Mouse (Mus musculus) megakaryocyte-erythroid progenitor cell, adult 5-6 weeks (primary cell): ENCODE data around the gene Mettl7a1. TPM values are rescaled to one million over a fixed set of nuclear protein-coding genes. Genes with fewer than 3 reads are reported as not detected.
A peak's percentile ranks its signal among the peaks of the same experiment; 100 is the strongest.
"Not testable (repeated sequence)": the region's sequence is repeated elsewhere in the genome, so short reads cannot be mapped to it uniquely, and the experiment has no call there.

ENCODE experiments used
- ATAC-seq: replicated peaks from 2 replicates; pipeline ENCODE4 v1.8.0; 2016; ENCODE audit warnings: mild to moderate bottlenecking, inconsistent platforms; ENCODE audit not compliant: severe bottlenecking, poor library complexity, low FRiP score, low TSS enrichment
- total RNA-seq, 2 experiments: library from RNA; stranded (forward) in 1 of 2; stranded (reverse) in 1 of 2; fragments of 200-1000, 215-1000 nt in 1 of 2; fragments of >200 nt in 1 of 2; fragmentation: Nextera tagmentation in 1 of 2; gene quantifications; 2 replicates each; pipeline ENCODE4 v1.2.3; 2014 to 2017

Mettl7a1 gene
- 38.9 and 45.1 TPM in 2 replicates for total RNA-seq (2014; fragmentation: Nextera tagmentation)
- total RNA-seq (2017), result 65.6 and 68.2 TPM in 2 replicates

- peak; percentile 65 for ATAC-seq
These were observed at the start of gene Mettl7a1 for GRCm38 (mm10) chr15:100304019-100304991. TSS of gene Mettl7a1 (plus strand) at chr15:100304140.

GRCm38 (mm10) chr15:100256386-100256785, 47.6 kb upstream of the Mettl7a1 start:
- ATAC-seq, result no peak

GRCm38 (mm10) chr15:100257305-100257704, 46.6 kb upstream of the Mettl7a1 start:
- ATAC-seq, result no peak

GRCm38 (mm10) chr15:100258646-100259425, 45.1 kb upstream of the Mettl7a1 start:
- no peak for ATAC-seq

GRCm38 (mm10) chr15:100260351-100260750, 43.6 kb upstream of the Mettl7a1 start:
- peak; percentile 56 for ATAC-seq

GRCm38 (mm10) chr15:100263246-100263905, 40.6 kb upstream of the Mettl7a1 start:
- peak; percentile 78 for ATAC-seq

GRCm38 (mm10) chr15:100265586-100266325, 38.2 kb upstream of the Mettl7a1 start:
- no peak for ATAC-seq

GRCm38 (mm10) chr15:100268916-100269315, 35.0 kb upstream of the Mettl7a1 start:
- ATAC-seq, result no peak

- no peak for ATAC-seq
These were observed 34.2 kb upstream of the Mettl7a1 start for GRCm38 (mm10) chr15:100269776-100270175.

GRCm38 (mm10) chr15:100270609-100271008, 33.3 kb upstream of the Mettl7a1 start:
- not testable (repeated sequence) for ATAC-seq

- no peak for ATAC-seq
These were observed 32.5 kb upstream of the Mettl7a1 start for GRCm38 (mm10) chr15:100271411-100271810.

- ATAC-seq, result not testable (repeated sequence)
These were observed 30.1 kb upstream of the Mettl7a1 start for GRCm38 (mm10) chr15:100273791-100274308.

GRCm38 (mm10) chr15:100274790-100275559, 29.0 kb upstream of the Mettl7a1 start:
- ATAC-seq, result no peak

- ATAC-seq, result no peak
These were observed 27.5 kb upstream of the Mettl7a1 start for GRCm38 (mm10) chr15:100276403-100276802.

- no peak for ATAC-seq
These were observed 26.4 kb upstream of the Mettl7a1 start for GRCm38 (mm10) chr15:100277586-100277985.

GRCm38 (mm10) chr15:100280626-100281025, 23.3 kb upstream of the Mettl7a1 start, which contains the start of gene Tmprss12:
TSS of gene Tmprss12 (plus strand) at chr15:100280837.
- no peak for ATAC-seq

GRCm38 (mm10) chr15:100288980-100289379, 15.0 kb upstream of the Mettl7a1 start:
- ATAC-seq, result no peak

- no peak for ATAC-seq
These were observed 13.1 kb upstream of the Mettl7a1 start for GRCm38 (mm10) chr15:100290858-100291257.
